Mouse (Mus musculus) liver, embryonic 11.5 days (tissue): ENCODE data around the gene Mapre1. TPM values are rescaled to one million over a fixed set of nuclear protein-coding genes. Genes with fewer than 3 reads are reported as not detected.
A peak's percentile ranks its signal among the peaks of the same experiment; 100 is the strongest.
"Not testable (repeated sequence)": the region's sequence is repeated elsewhere in the genome, so short reads cannot be mapped to it uniquely, and the experiment has no call there.

Source experiments
- ATAC-seq: fragments of 200-750 bp; cut with Nextera tagmentation; replicated peaks from 2 replicates; pipeline ENCODE4 v1.8.0; 2017; ENCODE audit warnings: moderate number of reproducible peaks, mild to moderate bottlenecking, moderate TSS enrichment, moderate library complexity; ENCODE audit not compliant: low FRiP score
- DNase-seq: peaks from one replicate; pipeline ENCODE4 v3.0.0-alpha.2; 2017; ENCODE audit warnings: low spot score
- H3K27ac ChIP-seq: fragments of 300-500 bp; sonication (generic); 2 replicates; pipeline ENCODE4 v1.5.1; 2014; ENCODE audit warnings: mild to moderate bottlenecking, low read depth, low read length, control low read depth
- H3K27me3 ChIP-seq: fragments of 300-500 bp; sonication (generic); replicated peaks from 2 replicates; pipeline ENCODE4 v1.6.1; 2014; ENCODE audit warnings: low read length, mixed read lengths; ENCODE audit not compliant: control insufficient read depth, insufficient read depth
- H3K36me3 ChIP-seq: fragments of 300-500 bp; sonication (generic); 2 replicates; pipeline ENCODE4 v1.6.1; 2014; ENCODE audit warnings: mild to moderate bottlenecking, low read length, moderate library complexity, mixed read lengths; ENCODE audit not compliant: control insufficient read depth, insufficient read depth
- H3K4me1 ChIP-seq: fragments of 300-500 bp; sonication (generic); replicated peaks from 2 replicates; pipeline ENCODE4 v1.6.1; 2014; ENCODE audit warnings: low read length, mixed read lengths; ENCODE audit not compliant: control insufficient read depth, insufficient read depth
- H3K4me2 ChIP-seq: fragments of 300-500 bp; sonication (generic); 2 replicates; pipeline ENCODE4 v1.6.1; 2014; ENCODE audit warnings: mild to moderate bottlenecking, control low read depth, moderate library complexity
- H3K4me3 ChIP-seq: fragments of 300-500 bp; sonication (generic); 2 replicates; pipeline ENCODE4 v1.5.1; 2014; ENCODE audit warnings: low read depth, low read length, control low read depth
- H3K9ac ChIP-seq: fragments of 300-500 bp; sonication (generic); 2 replicates; pipeline ENCODE4 v1.6.1; 2014; ENCODE audit warnings: low read depth, low read length, control low read depth
- H3K9me3 ChIP-seq: fragments of 300-500 bp; sonication (generic); 2 replicates; pipeline ENCODE4 v1.6.1; 2016; ENCODE audit warnings: low read length, inconsistent platforms, mixed read lengths; ENCODE audit not compliant: control insufficient read depth
- WGBS: fragments of 180-500 bp; shearing (Covaris S2); extraction: QIAGEN DNeasy Blood & Tissue Kit; methylation state at CpG from one replicate; pipeline ENCODE4 v1.1.7; 2014; 5-methylcytosine and 5-hydroxymethylcytosine counted together
- polyA plus RNA-seq: library from polyadenylated mRNA; unstranded; fragments of >200 nt; fragmentation: Nextera tagmentation; extraction: Ambion mirVana; gene quantifications from 2 replicates; pipeline ENCODE4 v1.2.1, GENCODE M21; 2014

Gene Mapre1
- polyA plus RNA-seq, 1 experiment from 2014 or later = 235 TPM

DNA sequence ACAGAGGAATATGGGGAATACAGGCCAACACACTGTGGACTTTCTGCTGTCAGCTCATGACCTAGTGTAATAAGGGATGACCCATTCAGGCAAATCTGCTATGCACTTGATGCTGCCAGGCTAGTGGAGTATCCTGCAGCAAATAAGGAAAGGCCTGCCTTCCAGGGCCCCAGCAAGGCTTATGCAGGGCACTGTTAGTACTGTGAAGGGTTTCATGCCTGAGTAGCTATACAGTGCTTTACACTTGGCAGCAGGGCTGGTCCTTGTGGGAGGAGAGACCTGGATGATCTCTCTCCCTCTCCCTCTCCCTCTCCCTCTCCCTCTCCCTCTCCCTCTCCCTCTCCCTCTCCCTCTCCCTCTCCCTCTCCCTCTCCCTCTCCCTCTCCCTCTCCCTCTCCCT, 52.3 kb downstream of the Mapre1 start:
- Histone ChIP-seq H3K27me3 (no peaks in the 10 kb centered on the region), H3K36me3 (no peaks in the 10 kb centered on the region), H3K9ac (no peak overlapping the region), H3K4me2 (no peak overlapping the region), H3K9me3 (no peaks in the 10 kb centered on the region), H3K27ac (no peak overlapping the region), H3K4me3 (no peak overlapping the region), H3K4me1 (no peaks in the 10 kb centered on the region)
- no peak for DNase-seq
- no peak for ATAC-seq

DNA sequence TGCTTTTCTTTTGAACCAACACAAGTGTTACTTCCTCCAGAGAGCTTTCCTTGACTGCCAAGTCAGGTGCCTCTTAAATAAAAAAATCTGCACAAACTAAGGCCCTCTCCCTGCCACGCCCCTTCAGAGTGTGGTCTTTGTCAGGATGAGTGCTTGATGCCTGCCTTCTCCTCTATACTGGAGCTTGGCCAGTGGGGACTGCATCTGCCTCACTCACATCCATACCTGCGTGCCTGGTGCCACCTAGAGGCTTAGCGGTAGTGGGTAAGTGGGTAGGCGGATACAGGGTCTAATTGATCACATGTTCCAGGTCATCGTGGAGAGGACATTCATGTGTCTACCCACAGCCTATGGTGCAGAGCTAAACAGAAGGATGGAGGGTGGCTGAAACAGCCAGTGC, 54.0 kb downstream of the Mapre1 start:
- Histone ChIP-seq H3K4me3 (no peak overlapping the region), H3K36me3 (no peaks in the 10 kb centered on the region), H3K4me1 (no peaks in the 10 kb centered on the region), H3K27ac (no peak overlapping the region), H3K4me2 (no peak overlapping the region), H3K9ac (no peak overlapping the region), H3K27me3 (no peaks in the 10 kb centered on the region), H3K9me3 (no peaks in the 10 kb centered on the region)
- ATAC-seq (peak; percentile 68; the same call in 1 of the 2 replicates), DNase-seq (no peak)
- WGBS = 64% methylated on average over 5 of the region's 5 CpGs

DNA sequence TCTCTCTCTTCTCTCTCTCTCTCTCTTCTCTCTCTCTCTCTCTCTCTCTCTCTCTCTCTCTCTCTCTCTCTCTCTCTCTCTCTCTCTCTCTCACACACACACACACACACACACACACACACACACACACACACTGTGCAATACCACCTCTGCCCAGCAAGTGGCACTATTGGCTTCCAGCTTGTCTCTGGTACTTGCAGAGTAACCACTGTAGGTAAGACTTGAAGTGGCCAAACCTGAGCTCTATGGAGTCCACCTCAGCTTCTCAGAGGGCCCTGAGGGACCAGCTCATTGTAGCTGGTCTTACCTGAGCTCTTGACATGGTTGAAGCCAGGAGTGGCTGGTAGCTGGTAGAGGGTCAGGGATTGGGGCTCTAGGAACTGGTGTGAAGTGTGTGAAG, 66.4 kb downstream of the Mapre1 start:
- not testable (repeated sequence) for H3K4me3 ChIP-seq, H3K27ac ChIP-seq, ATAC-seq, DNase-seq, H3K4me2 ChIP-seq, H3K9me3 ChIP-seq, H3K4me1 ChIP-seq, H3K9ac ChIP-seq, H3K36me3 ChIP-seq, H3K27me3 ChIP-seq

DNA sequence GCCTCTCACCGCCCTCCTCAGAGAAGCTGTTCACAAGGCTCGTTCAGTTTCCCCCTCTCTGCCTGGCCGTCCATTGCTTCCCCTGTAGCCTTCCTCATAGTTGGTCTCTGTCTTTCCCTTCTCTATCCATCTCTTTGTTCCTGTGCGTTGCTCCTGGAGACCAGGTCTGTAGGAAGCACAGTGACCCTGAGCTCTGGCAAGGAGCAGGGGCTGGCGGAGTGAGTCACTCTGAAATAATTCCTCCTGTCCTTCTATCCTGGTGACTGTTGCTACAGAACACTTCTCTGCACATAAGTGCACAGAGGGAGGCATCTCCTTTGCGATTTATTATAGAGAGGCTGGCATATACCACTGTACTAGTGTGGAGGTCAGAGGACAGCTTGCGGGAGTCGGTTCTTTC, 67.1 kb downstream of the Mapre1 start:
- H3K4me1 ChIP-seq = no peaks in the 10 kb centered on the region
- no peaks in the 10 kb centered on the region for H3K9me3 ChIP-seq
- ATAC-seq (no peak), DNase-seq (no peak)
- no peak overlapping the region for H3K27ac ChIP-seq
- WGBS = 82% methylated on average over 8 of the region's 8 CpGs
- H3K9ac ChIP-seq = no peak overlapping the region
- H3K4me3 ChIP-seq = no peak overlapping the region
- H3K36me3 ChIP-seq = no peaks in the 10 kb centered on the region
- no peak overlapping the region for H3K4me2 ChIP-seq
- no peaks in the 10 kb centered on the region for H3K27me3 ChIP-seq

DNA sequence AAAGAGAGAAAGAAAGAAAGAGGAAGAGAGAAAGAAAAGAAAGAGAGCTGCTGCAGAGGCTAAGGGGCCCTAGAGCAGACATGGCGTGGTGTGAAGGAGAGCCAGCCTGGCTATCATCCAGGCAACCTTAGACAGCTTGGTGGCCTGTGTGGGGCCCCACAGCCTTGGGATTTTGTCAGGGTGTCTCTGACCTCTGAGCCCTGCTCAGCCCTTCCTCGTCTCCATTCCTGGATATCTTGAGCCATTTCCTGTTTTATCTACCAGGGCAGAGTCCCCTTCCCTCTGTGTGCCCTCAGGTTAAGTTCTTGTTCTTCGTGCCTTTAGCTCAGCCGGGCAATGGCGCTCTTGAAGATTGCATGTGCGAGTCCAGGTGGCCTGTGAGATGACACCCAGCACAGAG, 67.8 kb downstream of the Mapre1 start:
- Histone ChIP-seq H3K4me3 (no peak overlapping the region), H3K9ac (no peak overlapping the region), H3K36me3 (no peaks in the 10 kb centered on the region), H3K4me2 (no peak overlapping the region), H3K27me3 (no peaks in the 10 kb centered on the region), H3K27ac (no peak overlapping the region), H3K4me1 (no peaks in the 10 kb centered on the region), H3K9me3 (no peaks in the 10 kb centered on the region)
- ATAC-seq = no peak
- 73% methylated on average over 6 of the region's 6 CpGs for WGBS
- DNase-seq = no peak

DNA sequence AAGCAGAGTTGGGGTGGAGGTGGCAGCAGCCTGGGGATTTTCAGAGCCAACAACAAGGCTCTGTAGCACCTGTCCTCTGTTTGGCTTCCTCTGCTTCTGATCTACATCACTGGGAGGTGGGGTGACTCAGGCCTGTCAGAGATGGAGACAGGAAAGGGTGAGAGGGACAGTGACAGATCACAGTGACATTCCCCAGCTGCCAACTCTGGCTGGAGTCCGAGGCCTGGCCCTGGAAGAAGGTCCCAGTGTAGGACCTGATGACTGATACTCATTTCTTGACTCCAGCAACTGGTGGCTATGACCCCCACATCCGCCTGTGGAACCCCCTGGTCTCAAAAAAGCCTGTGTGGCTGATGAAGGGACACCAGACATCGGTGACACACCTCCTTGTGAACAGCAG, 68.8 kb downstream of the Mapre1 start:
- H3K36me3 ChIP-seq = no peaks in the 10 kb centered on the region
- no peak overlapping the region for H3K9ac ChIP-seq
- H3K4me1 ChIP-seq = no peaks in the 10 kb centered on the region
- H3K9me3 ChIP-seq = no peaks in the 10 kb centered on the region
- H3K4me3 ChIP-seq = no peak overlapping the region
- 54% methylated on average over 3 of the region's 3 CpGs for WGBS
- H3K4me2 ChIP-seq = no peak overlapping the region
- DNase-seq = no peak
- no peaks in the 10 kb centered on the region; the same call in 1 of the 2 replicates for H3K27me3 ChIP-seq
- no peak overlapping the region for H3K27ac ChIP-seq
- no peak for ATAC-seq

DNA sequence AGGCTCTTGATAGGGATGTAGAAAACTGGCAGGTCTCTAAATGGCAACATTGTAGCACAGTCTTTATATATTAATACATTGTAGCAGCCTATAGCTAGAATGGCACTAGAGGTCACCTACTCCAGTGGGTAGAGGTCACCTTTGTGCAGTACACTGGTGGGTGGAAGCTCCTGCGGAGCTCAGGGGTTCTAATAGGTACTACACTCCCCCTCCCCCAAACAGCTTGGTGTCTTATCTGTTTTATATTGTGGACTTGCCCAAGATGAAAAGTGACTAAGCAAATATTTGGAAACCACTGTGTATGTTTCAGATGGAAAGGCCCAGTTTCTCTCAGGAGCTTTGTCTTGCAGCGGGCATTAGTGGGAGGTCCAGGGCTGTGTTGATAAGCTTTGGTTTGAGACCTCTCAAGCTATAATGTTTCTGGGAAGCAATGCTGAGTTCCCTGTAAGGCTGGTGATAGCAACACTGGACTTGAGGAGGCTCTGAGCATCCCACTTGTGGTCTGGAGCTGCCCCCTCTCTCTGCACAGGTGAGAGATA, 81.0 kb downstream of the Mapre1 start:
- no peak overlapping the region for H3K4me2 ChIP-seq
- H3K4me1 ChIP-seq = no peaks in the 10 kb centered on the region
- WGBS = 70% methylated on average over 2 of the region's 2 CpGs
- no peaks in the 10 kb centered on the region for H3K9me3 ChIP-seq
- no peaks in the 10 kb centered on the region for H3K36me3 ChIP-seq
- ATAC-seq (no peak), DNase-seq (no peak)
- H3K4me3 ChIP-seq = no peak overlapping the region
- no peaks in the 10 kb centered on the region; the same call in 1 of the 2 replicates for H3K27me3 ChIP-seq
- no peak overlapping the region for H3K27ac ChIP-seq
- no peak overlapping the region for H3K9ac ChIP-seq

Other genes with a start within 250 kb of the Mapre1 start
- gene 4930404H24Rik, start 248.5 kb upstream of the Mapre1 start, polyA plus RNA-seq = not detected in 2 replicates
- gene Nol4l, start 211.3 kb upstream of the Mapre1 start, polyA plus RNA-seq = 14.1 and 15.8 TPM in 2 replicates
- gene Commd7, start 108.5 kb upstream of the Mapre1 start, polyA plus RNA-seq = 65.1 and 66.8 TPM in 2 replicates
- 27.2 and 27.8 TPM in 2 replicates for gene Dnmt3b, start 91.8 kb upstream of the Mapre1 start, polyA plus RNA-seq
- gene Dnmt3c, start 44.6 kb upstream of the Mapre1 start, polyA plus RNA-seq = 0.49 and 0.77 TPM in 2 replicates
- gene Efcab8, start 38.7 kb downstream of the Mapre1 start, polyA plus RNA-seq = 0.07 TPM in 1 of 2 replicates, not detected in the other
- not detected in 2 replicates for gene Sun5, start 129.8 kb downstream of the Mapre1 start, polyA plus RNA-seq
- not detected in 2 replicates for gene Bpifb2, start 133.8 kb downstream of the Mapre1 start, polyA plus RNA-seq
- not detected in 2 replicates for gene Bpifb6, start 159.1 kb downstream of the Mapre1 start, polyA plus RNA-seq
- gene Bpifb3, start 177.0 kb downstream of the Mapre1 start, polyA plus RNA-seq = not detected in 2 replicates
- not detected in 2 replicates for gene Bpifb4, start 196.9 kb downstream of the Mapre1 start, polyA plus RNA-seq
- not detected in 2 replicates for gene Bpifa6, start 233.7 kb downstream of the Mapre1 start, polyA plus RNA-seq